Mouse (Mus musculus): Measurements from ENCODE around the gene Pygo2.
A peak's percentile ranks its signal among the peaks of the same experiment; 100 is the strongest.

The Pygo2 gene

GRCm38 (mm10) chr3:89456726-89457665, 27.0 kb downstream of the Pygo2 start:
- no peak for DNase-seq (ENCODE audit: low spot score)

- no peak for DNase-seq (ENCODE audit: low spot score)
Measured at GRCm38 (mm10) chr3:89458372-89458964, 28.5 kb downstream of the Pygo2 start.

- DNase-seq (ENCODE audit: low spot score) = peak; percentile 86
Measured at GRCm38 (mm10) chr3:89458965-89459807, 29.2 kb downstream of the Pygo2 start.

- DNase-seq (ENCODE audit: low spot score) = no peak
Measured at GRCm38 (mm10) chr3:89468268-89468667, 38.3 kb downstream of the Pygo2 start.

- DNase-seq (ENCODE audit: low spot score) = no peak
Measured at GRCm38 (mm10) chr3:89472280-89472679, 42.3 kb downstream of the Pygo2 start.

GRCm38 (mm10) chr3:89473838-89474237, 43.8 kb downstream of the Pygo2 start:
- no peak for DNase-seq (ENCODE audit: low spot score)

- DNase-seq (ENCODE audit: low spot score) = no peak
Measured at GRCm38 (mm10) chr3:89479055-89479454, 49.0 kb downstream of the Pygo2 start.

- DNase-seq (ENCODE audit: low spot score) = no peak
Measured at GRCm38 (mm10) chr3:89481488-89481887, 51.5 kb downstream of the Pygo2 start.

- DNase-seq (ENCODE audit: low spot score) = no peak
Measured at GRCm38 (mm10) chr3:89482249-89482648, 52.2 kb downstream of the Pygo2 start.
